Mouse (Mus musculus) heart, embryonic 14.5 days (tissue): ENCODE results near the gene Zfp956. TPM values are rescaled to one million over a fixed set of nuclear protein-coding genes. Genes with fewer than 3 reads are reported as not detected.

Experiments
- ATAC-seq: fragments of 200-750 bp; cut with Nextera tagmentation; 2 replicates; pipeline ENCODE4 v1.8.0; 2017; ENCODE audit warnings: low read depth, moderate TSS enrichment; ENCODE audit not compliant: insufficient number of reproducible peaks, insufficient read depth, low FRiP score
- H3K27ac ChIP-seq, 2 experiments: fragments of 200-500 bp in 1 of 2; fragments of 300-500 bp in 1 of 2; sonication (generic) in 1 of 2; replicated peaks in 1 of 2; 2 replicates each; pipeline ENCODE4 v1.5.1; 2012 to 2014; ENCODE audit warnings: low read depth in 2 of 2, low read length in 2 of 2, control low read depth in 1 of 2, mild to moderate bottlenecking in 1 of 2, mixed read lengths in 1 of 2; ENCODE audit not compliant: control insufficient read depth in 1 of 2, insufficient read depth in 1 of 2
- H3K27me3 ChIP-seq: fragments of 300-500 bp; sonication (generic); 2 replicates; pipeline ENCODE4 v1.6.1; 2014; ENCODE audit warnings: mild to moderate bottlenecking, low read length, control low read depth; ENCODE audit not compliant: control insufficient read depth, insufficient read depth
- H3K36me3 ChIP-seq: fragments of 300-500 bp; sonication (generic); 2 replicates; pipeline ENCODE4 v1.6.1; 2014; ENCODE audit warnings: mild to moderate bottlenecking, control low read depth, low read length, mixed read lengths; ENCODE audit not compliant: control insufficient read depth, insufficient read depth
- H3K4me1 ChIP-seq, 2 experiments: fragments of 200-500 bp in 1 of 2; fragments of 300-500 bp in 1 of 2; sonication (generic) in 1 of 2; 2 replicates each; pipeline ENCODE4 v1.6.1; 2012 to 2014; ENCODE audit warnings: low read length in 2 of 2, control low read depth in 1 of 2, mixed read lengths in 1 of 2; ENCODE audit not compliant: control insufficient read depth in 2 of 2, insufficient read depth in 2 of 2
- H3K4me2 ChIP-seq: fragments of 300-500 bp; sonication (generic); 2 replicates; pipeline ENCODE4 v1.6.1; 2014; ENCODE audit warnings: mild to moderate bottlenecking, low read length
- H3K4me3 ChIP-seq, 2 experiments: fragments of 200-500 bp in 1 of 2; fragments of 300-500 bp in 1 of 2; sonication (generic) in 1 of 2; 2 replicates each; pipeline ENCODE4 v1.5.1; 2012 to 2014; ENCODE audit warnings: low read length in 2 of 2, mild to moderate bottlenecking in 2 of 2, control low read depth in 1 of 2, low read depth in 1 of 2, moderate library complexity in 1 of 2; ENCODE audit not compliant: control insufficient read depth in 1 of 2, insufficient read depth in 1 of 2
- H3K9ac ChIP-seq: fragments of 300-500 bp; sonication (generic); 2 replicates; pipeline ENCODE4 v1.6.1; 2014; ENCODE audit warnings: mild to moderate bottlenecking, low read length
- H3K9me3 ChIP-seq: fragments of 300-500 bp; sonication (generic); 2 replicates; pipeline ENCODE4 v1.6.1; 2016; ENCODE audit warnings: low read length, control low read depth; ENCODE audit not compliant: control insufficient read depth
- WGBS: fragments of 180-500 bp; shearing (Covaris S2); extraction: QIAGEN DNeasy Blood & Tissue Kit; methylation state at CpG from one replicate; pipeline ENCODE4 v1.1.7; 2014; 5-methylcytosine and 5-hydroxymethylcytosine counted together
- polyA plus RNA-seq: library from polyadenylated mRNA; unstranded; fragments of >200 nt; fragmentation: Nextera tagmentation; extraction: Ambion mirVana; gene quantifications from 2 replicates; pipeline ENCODE4 v1.2.1, GENCODE M21; 2014

Gene Zfp956
- 2.1 and 3.0 TPM in 2 replicates for polyA plus RNA-seq

- no peaks in the 10 kb centered on the region for H3K36me3 ChIP-seq
- peak within 1 kb of the TSS; percentile 72 for H3K9ac ChIP-seq
- no peak within 1 kb of the TSS for H3K27ac ChIP-seq
- peaks cover 15% of the 10 kb centered on the region for H3K27me3 ChIP-seq
- no peaks in the 10 kb centered on the region for H3K9me3 ChIP-seq
- ATAC-seq: peak; percentile 96
- H3K4me1 ChIP-seq: no peaks in the 10 kb centered on the region
- peak within 1 kb of the TSS; percentile 57 to 86 for H3K4me3 ChIP-seq
- H3K4me2 ChIP-seq: peak within 1 kb of the TSS; percentile 85
- WGBS: under 1% methylated on average over 31 of the region's 31 CpGs
Observed at GRCm38 (mm10) chr6:47953191-47953726, at the start of gene Zfp956. Gene Zfp956 (plus strand): TSS chr6:47953390.

GRCm38 (mm10) chr6:47903587-47903986, 49.6 kb upstream of the Zfp956 start:
- Histone ChIP-seq H3K4me1 (no peaks in the 10 kb centered on the region), H3K27me3 (no peaks in the 10 kb centered on the region; the same call in 1 of the 2 replicates), H3K4me3 (no peak overlapping the region), H3K27ac (no peak overlapping the region), H3K4me2 (no peak overlapping the region), H3K9me3 (no peaks in the 10 kb centered on the region), H3K9ac (no peak overlapping the region), H3K36me3 (peaks cover 91% of the 10 kb centered on the region)
- no peak for ATAC-seq
- 78% methylated on average over 4 of the region's 4 CpGs for WGBS

GRCm38 (mm10) chr6:47904361-47904760, 48.8 kb upstream of the Zfp956 start:
- no peak overlapping the region for H3K4me2 ChIP-seq
- 46% methylated on average over 19 of the region's 19 CpGs for WGBS
- H3K4me1 ChIP-seq: no peaks in the 10 kb centered on the region
- H3K36me3 ChIP-seq: peaks cover 83% of the 10 kb centered on the region
- no peak for ATAC-seq
- no peak overlapping the region for H3K9ac ChIP-seq
- H3K9me3 ChIP-seq: no peaks in the 10 kb centered on the region
- H3K27me3 ChIP-seq: no peaks in the 10 kb centered on the region; the same call in 1 of the 2 replicates
- H3K4me3 ChIP-seq: no peak overlapping the region
- no peak overlapping the region for H3K27ac ChIP-seq

GRCm38 (mm10) chr6:47904917-47905695, 48.1 kb upstream of the Zfp956 start:
- ATAC-seq: no peak
- no peaks in the 10 kb centered on the region for H3K4me1 ChIP-seq
- H3K4me2 ChIP-seq: no peak overlapping the region
- no peak overlapping the region for H3K27ac ChIP-seq
- H3K9ac ChIP-seq: no peak overlapping the region
- 66% methylated on average over 44 of the region's 44 CpGs for WGBS
- no peaks in the 10 kb centered on the region for H3K9me3 ChIP-seq
- H3K36me3 ChIP-seq: peaks cover 76% of the 10 kb centered on the region
- no peaks in the 10 kb centered on the region; the same call in 1 of the 2 replicates for H3K27me3 ChIP-seq
- H3K4me3 ChIP-seq: no peak overlapping the region

- Histone ChIP-seq H3K4me3 (no peak overlapping the region), H3K4me1 (no peaks in the 10 kb centered on the region), H3K9ac (no peak overlapping the region), H3K27me3 (no peaks in the 10 kb centered on the region; the same call in 1 of the 2 replicates), H3K9me3 (no peaks in the 10 kb centered on the region), H3K4me2 (no peak overlapping the region), H3K36me3 (peaks cover 63% of the 10 kb centered on the region), H3K27ac (no peak overlapping the region)
- ATAC-seq: no peak
- WGBS: 96% methylated on average over 5 of the region's 5 CpGs
Observed at GRCm38 (mm10) chr6:47906326-47906725, 46.9 kb upstream of the Zfp956 start.

- Histone ChIP-seq H3K36me3 (peaks cover 41% of the 10 kb centered on the region), H3K27ac (no peak overlapping the region), H3K9me3 (no peaks in the 10 kb centered on the region), H3K4me1 (no peaks in the 10 kb centered on the region), H3K4me2 (no peak overlapping the region), H3K9ac (no peak overlapping the region), H3K4me3 (no peak overlapping the region), H3K27me3 (no peaks in the 10 kb centered on the region)
- no peak; the same call in 1 of the 2 replicates for ATAC-seq
- 87% methylated on average over 1 of the region's 1 CpGs for WGBS
Observed at GRCm38 (mm10) chr6:47909007-47909406, 44.2 kb upstream of the Zfp956 start.

- ATAC-seq: no peak
- Histone ChIP-seq H3K9me3 (no peaks in the 10 kb centered on the region), H3K36me3 (peaks cover 15% of the 10 kb centered on the region), H3K4me3 (no peak overlapping the region), H3K9ac (no peak overlapping the region), H3K4me1 (no peaks in the 10 kb centered on the region), H3K27ac (no peak overlapping the region), H3K27me3 (no peaks in the 10 kb centered on the region), H3K4me2 (no peak overlapping the region)
- WGBS: 56% methylated on average over 1 of the region's 1 CpGs
Observed at GRCm38 (mm10) chr6:47911650-47912049, 41.5 kb upstream of the Zfp956 start.
